Mouse (Mus musculus) CH12.LX (cell line): Measurements from ENCODE around the gene Mfsd4a.

Experiments used
- MAFK ChIP-seq: IDR thresholded peaks from 2 replicates; pipeline ENCODE4 v1.6.1; 2011; ENCODE audit warnings: low read length, improper control_type of control experiment; ENCODE audit not compliant: insufficient replicate concordance
- NRF1 ChIP-seq: IDR thresholded peaks from 2 replicates; pipeline ENCODE4 v1.6.1; 2014; ENCODE audit warnings: low read depth, mild to moderate bottlenecking, inconsistent platforms, low read length, improper control_type of control experiment, moderate library complexity
- RAD21 ChIP-seq: IDR thresholded peaks from 2 replicates; pipeline ENCODE4 v1.6.1; 2011; ENCODE audit warnings: low read depth, mild to moderate bottlenecking, low read length, improper control_type of control experiment, moderate library complexity

GRCm38 (mm10) chr1:132101953-132102697, 34.3 kb upstream of the Mfsd4a start:
- TF ChIP-seq RAD21, result no peak; the same call in 1 of the 2 replicates
- TF ChIP-seq MAFK, result 0 out of 2 replicates have a peak, but pooled peaks have one; percentile 26
- 0 out of 2 replicates have a peak, but pooled peaks have one; percentile 18 for TF ChIP-seq NRF1
